Mouse (Mus musculus) kidney, postnatal 25 days (tissue): Measurements from ENCODE around the gene Nectin3.
A peak's percentile ranks its signal among the peaks of the same experiment; 100 is the strongest.
"Not testable (repeated sequence)": the region's sequence is repeated elsewhere in the genome, so short reads cannot be mapped to it uniquely, and the experiment has no call there.

Experiments used
- DNase-seq, 2 experiments: peaks; one replicate each; pipeline ENCODE4 v3.0.0; 2021; ENCODE audit warnings: mixed read lengths in 2 of 2

Gene Nectin3

GRCm38 (mm10) chr16:46410739-46411057, 87.6 kb downstream of the Nectin3 start:
- DNase-seq = no peak

- DNase-seq = peak in 1 of 2 experiments; percentile 62
Observed at GRCm38 (mm10) chr16:46410053-46410738, 88.1 kb downstream of the Nectin3 start.

- DNase-seq = no peak
Observed at GRCm38 (mm10) chr16:46407997-46408396, 90.3 kb downstream of the Nectin3 start.

GRCm38 (mm10) chr16:46406844-46407639, 91.3 kb downstream of the Nectin3 start:
- peak; percentile 26 to 45 for DNase-seq

- no peak for DNase-seq
Observed at GRCm38 (mm10) chr16:46397945-46398344, 100.4 kb downstream of the Nectin3 start.

DNA sequence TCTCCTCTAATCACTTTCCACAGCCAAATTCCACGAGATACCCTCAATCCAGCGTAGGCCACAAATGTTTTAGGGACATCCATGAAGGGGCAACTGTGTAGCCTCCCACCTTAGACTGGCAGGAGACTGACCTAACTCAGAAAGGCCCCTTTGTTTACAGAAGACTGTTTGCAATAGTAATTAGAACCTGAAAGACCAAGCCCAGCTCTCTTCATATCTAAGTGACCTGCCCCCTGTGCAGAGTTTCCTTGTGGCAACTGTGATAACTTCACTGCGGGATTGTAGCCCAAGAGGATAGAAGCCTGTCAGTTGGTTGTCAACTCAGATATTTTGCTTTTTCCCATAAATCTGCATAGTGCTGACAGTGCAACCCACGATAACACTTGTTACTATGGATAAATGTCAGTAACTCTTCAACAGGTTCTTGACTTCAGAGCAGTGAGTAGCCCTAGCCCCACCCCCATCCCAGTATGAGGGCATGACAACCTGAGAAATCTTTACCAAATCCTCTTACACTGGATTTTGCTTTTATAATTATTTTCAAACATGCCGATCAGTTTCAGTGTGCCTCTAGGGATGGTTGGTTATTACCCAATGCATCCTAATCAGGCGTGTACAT, 108.8 kb downstream of the Nectin3 start:
- DNase-seq = no peak

DNA sequence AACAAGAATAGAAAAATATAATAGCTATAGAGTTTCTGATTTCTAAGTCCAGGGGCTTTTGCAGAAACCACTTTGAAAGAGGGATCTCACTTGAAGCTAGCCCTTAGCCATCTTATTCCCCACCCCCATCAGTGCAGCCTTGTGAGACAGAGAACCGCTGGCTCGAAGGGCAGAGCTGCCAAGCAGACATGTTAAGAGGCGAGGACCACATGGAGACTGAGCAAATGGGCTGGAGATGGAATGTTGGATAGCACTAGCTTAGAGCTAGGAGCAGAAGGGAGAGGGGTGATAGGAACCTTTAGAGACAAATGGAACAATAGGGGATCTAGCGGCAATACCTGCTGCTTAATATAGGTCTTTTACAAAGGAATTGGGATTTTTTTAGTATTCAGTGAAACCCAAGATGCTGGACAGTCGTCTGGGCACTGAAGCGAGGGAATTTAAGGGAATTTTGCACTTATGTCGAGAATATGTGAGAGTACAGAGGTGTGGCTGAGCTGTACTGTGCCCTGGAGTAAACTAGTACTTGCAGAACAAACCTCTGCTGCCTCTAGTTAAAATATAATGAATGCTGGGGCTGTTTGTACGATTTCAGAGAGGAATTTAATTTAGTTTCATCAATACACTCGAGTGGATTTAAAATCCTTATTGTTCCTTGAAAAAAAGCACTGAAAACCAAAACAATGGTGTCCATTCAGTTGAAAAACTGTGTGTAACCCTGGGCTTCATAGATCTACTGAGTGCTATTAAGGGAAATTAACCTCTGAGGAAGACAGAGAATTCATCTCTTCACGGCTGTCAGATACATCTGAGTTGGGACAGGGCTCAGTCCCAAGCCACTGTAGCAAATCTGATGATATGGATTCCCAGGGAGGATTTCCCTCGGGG, 109.6 kb downstream of the Nectin3 start:
- DNase-seq = no peak

DNA sequence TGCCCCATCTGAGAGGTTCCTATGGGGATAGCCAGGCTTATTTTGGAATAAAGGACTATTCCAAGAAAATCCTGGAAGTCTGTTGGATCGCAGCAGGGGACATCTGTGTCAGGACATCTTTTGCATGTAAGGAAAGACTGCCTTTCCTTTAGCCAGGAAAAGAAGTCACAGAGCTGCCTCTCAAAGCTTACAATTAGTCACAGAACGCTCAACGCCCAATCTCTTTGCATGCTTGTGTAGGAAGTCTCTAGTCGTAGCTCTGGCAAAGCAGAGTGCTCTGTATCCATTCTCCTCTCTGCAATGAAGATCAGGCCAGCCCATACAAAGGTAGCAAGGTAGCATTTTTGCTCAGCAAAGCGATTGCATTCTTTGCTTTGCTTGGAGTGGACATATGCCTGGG, 114.0 kb downstream of the Nectin3 start:
- no peak for DNase-seq

GRCm38 (mm10) chr16:46383344-46383743, 115.0 kb downstream of the Nectin3 start:
- no peak for DNase-seq

- no peak for DNase-seq
Observed at GRCm38 (mm10) chr16:46376575-46376974, 121.8 kb downstream of the Nectin3 start.

GRCm38 (mm10) chr16:46362022-46362421, 136.3 kb downstream of the Nectin3 start:
- no peak for DNase-seq

DNA sequence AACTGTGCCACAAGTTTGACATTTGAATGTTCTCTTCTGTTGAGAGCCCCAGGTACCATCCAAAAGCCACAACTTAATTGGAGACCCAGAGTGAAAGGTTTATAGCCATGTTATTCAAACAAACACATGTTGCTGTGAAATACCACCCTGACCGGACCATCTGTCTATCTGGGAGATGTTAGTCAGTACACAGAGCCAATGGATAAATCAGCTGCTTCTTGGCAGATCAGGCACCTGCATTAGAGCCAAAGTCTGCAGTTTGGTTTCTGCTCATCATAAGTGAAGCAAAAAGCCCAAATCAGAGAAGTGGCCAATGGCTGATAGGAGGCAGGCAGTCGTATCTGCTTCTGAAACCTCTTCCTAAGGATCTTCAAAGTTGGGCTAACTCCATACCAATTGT, 140.7 kb downstream of the Nectin3 start:
- not testable (repeated sequence) for DNase-seq

- no peak for DNase-seq
Observed at GRCm38 (mm10) chr16:46356663-46357062, 141.7 kb downstream of the Nectin3 start.
